Mouse (Mus musculus) forebrain, embryonic 11.5 days (tissue): ENCODE measurements around the gene Pde4d. TPM values are rescaled to one million over a fixed set of nuclear protein-coding genes. Genes with fewer than 3 reads are reported as not detected.

Experiments
- ATAC-seq: fragments of 200-750 bp; cut with Nextera tagmentation; replicated peaks from 2 replicates; pipeline ENCODE4 v1.8.0; 2017; ENCODE audit warnings: moderate TSS enrichment; ENCODE audit not compliant: low FRiP score
- DNase-seq: peaks from one replicate; pipeline ENCODE4 v3.0.0-alpha.2; 2017; ENCODE audit warnings: low spot score
- H3K27ac ChIP-seq: fragments of 300-500 bp; sonication (generic); 2 replicates; pipeline ENCODE4 v1.5.1; 2014; ENCODE audit warnings: low read depth, low read length
- H3K27me3 ChIP-seq: fragments of 300-500 bp; sonication (generic); 2 replicates; pipeline ENCODE4 v1.6.1; 2014; ENCODE audit warnings: mild to moderate bottlenecking, low read length, mixed read lengths; ENCODE audit not compliant: control insufficient read depth, insufficient read depth
- H3K36me3 ChIP-seq: fragments of 300-500 bp; sonication (generic); 2 replicates; pipeline ENCODE4 v1.6.1; 2014; ENCODE audit warnings: mild to moderate bottlenecking, low read length, moderate library complexity, mixed read lengths; ENCODE audit not compliant: control insufficient read depth, insufficient read depth
- H3K4me1 ChIP-seq: fragments of 300-500 bp; sonication (generic); replicated peaks from 2 replicates; pipeline ENCODE4 v1.6.1; 2014; ENCODE audit warnings: low read length, mixed read lengths; ENCODE audit not compliant: control insufficient read depth, insufficient read depth
- H3K4me2 ChIP-seq: fragments of 300-500 bp; sonication (generic); 2 replicates; pipeline ENCODE4 v1.6.1; 2014; ENCODE audit warnings: low read depth, mild to moderate bottlenecking, low read length, moderate library complexity, mixed read lengths; ENCODE audit not compliant: severe bottlenecking
- H3K4me3 ChIP-seq: fragments of 300-500 bp; sonication (generic); 2 replicates; pipeline ENCODE4 v1.5.1; 2014; ENCODE audit warnings: low read depth, low read length
- H3K9ac ChIP-seq: fragments of 300-500 bp; sonication (generic); 2 replicates; pipeline ENCODE4 v1.6.1; 2014; ENCODE audit warnings: low read length
- H3K9me3 ChIP-seq: fragments of 300-500 bp; sonication (generic); 2 replicates; pipeline ENCODE4 v1.6.1; 2016; ENCODE audit warnings: low read length, mixed read lengths; ENCODE audit not compliant: control insufficient read depth
- WGBS: fragments of 180-500 bp; shearing (Covaris S2); extraction: QIAGEN DNeasy Blood & Tissue Kit; methylation state at CpG from one replicate; pipeline ENCODE4 v1.1.7; 2014; 5-methylcytosine and 5-hydroxymethylcytosine counted together
- polyA plus RNA-seq: library from polyadenylated mRNA; unstranded; fragments of >200 nt; fragmentation: Nextera tagmentation; extraction: Ambion mirVana; gene quantifications from 2 replicates; pipeline ENCODE4 v1.2.1, GENCODE M21; 2014

Pde4d gene
- polyA plus RNA-seq, 1 experiment from 2014 or later: 11.9 TPM

DNA sequence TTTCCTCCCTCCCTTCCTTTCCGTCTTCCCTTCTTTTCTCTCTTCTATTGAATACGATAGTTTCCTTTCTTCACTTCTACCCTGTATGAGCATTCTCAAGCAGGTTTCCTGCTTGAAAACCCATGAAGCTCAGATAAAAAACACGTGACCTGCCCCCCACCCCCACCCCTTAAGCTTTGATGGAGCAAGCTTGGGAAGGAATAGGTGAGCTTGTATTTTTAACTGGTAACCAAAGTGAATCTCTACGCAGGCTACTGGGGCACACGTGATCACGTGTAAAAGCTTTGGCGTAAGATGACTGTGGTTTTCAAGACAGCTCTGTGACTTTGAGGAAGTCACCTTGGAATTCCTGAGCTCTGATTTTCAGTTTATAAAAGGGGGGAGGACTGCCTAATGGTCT is 1388.2 kb downstream of the Pde4d start:
- 92% methylated on average over 7 of the region's 7 CpGs for WGBS

GRCm38 (mm10) chr13:109840251-109840650 is 1390.5 kb downstream of the Pde4d start:
- Histone ChIP-seq H3K9ac (no peak overlapping the region), H3K27me3 (no peaks in the 10 kb centered on the region), H3K27ac (no peak overlapping the region), H3K4me2 (no peak overlapping the region), H3K9me3 (no peaks in the 10 kb centered on the region), H3K36me3 (no peaks in the 10 kb centered on the region), H3K4me3 (no peak overlapping the region), H3K4me1 (no peaks in the 10 kb centered on the region)
- WGBS: 16% methylated on average over 2 of the region's 2 CpGs
- ATAC-seq (no peak), DNase-seq (no peak)

More for the DNA sequence above, 1388.2 kb downstream of the Pde4d start:
- Histone ChIP-seq H3K4me3 (no peak overlapping the region), H3K4me1 (no peaks in the 10 kb centered on the region), H3K9me3 (no peaks in the 10 kb centered on the region), H3K4me2 (no peak overlapping the region), H3K27me3 (no peaks in the 10 kb centered on the region), H3K9ac (no peak overlapping the region), H3K27ac (no peak overlapping the region), H3K36me3 (no peaks in the 10 kb centered on the region)
- no peak for DNase-seq
- no peak for ATAC-seq

DNA sequence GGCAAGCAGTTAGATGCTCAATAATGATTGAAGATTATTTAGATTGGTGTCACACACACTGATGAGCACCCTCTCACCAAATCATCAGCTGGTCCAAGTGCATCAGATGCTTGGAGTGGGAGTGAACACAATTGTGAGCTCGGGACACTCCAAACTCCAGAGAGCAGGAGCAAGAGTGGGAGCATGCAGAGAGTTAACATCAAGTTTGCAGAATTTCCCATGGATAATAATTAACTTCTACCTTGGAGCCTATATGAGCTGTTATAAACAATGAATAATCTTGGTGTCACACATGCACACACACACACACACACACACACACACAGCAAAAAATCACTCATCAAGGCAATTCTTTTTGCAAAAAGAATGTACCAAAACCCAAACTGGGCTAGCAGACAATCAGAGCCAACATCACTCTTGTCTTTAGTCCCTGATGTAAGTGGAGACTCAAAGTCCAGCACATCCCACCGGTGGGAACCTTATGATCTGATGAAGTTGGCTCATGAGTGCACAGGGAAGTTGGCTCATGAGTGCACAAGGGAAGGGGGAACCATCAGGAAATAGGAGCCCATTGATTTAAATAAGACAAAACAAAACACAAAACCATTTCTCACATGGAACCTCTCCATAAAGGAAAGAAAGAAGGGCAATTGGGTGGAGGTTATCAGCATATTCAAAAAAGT is 1391.5 kb downstream of the Pde4d start:
- H3K4me2 ChIP-seq: no peak overlapping the region
- 93% methylated on average over 2 of the region's 2 CpGs for WGBS
- no peaks in the 10 kb centered on the region for H3K36me3 ChIP-seq
- no peak overlapping the region for H3K27ac ChIP-seq
- ATAC-seq (no peak), DNase-seq (no peak)
- no peaks in the 10 kb centered on the region for H3K27me3 ChIP-seq
- no peaks in the 10 kb centered on the region for H3K9me3 ChIP-seq
- H3K9ac ChIP-seq: no peak overlapping the region
- no peaks in the 10 kb centered on the region for H3K4me1 ChIP-seq
- H3K4me3 ChIP-seq: no peak overlapping the region

- Histone ChIP-seq H3K36me3 (no peaks in the 10 kb centered on the region), H3K9ac (no peak overlapping the region), H3K27me3 (no peaks in the 10 kb centered on the region), H3K4me1 (no peaks in the 10 kb centered on the region), H3K9me3 (no peaks in the 10 kb centered on the region), H3K4me2 (no peak overlapping the region), H3K4me3 (no peak overlapping the region), H3K27ac (no peak overlapping the region)
- 85% methylated on average over 2 of the region's 2 CpGs for WGBS
- no peak for DNase-seq
- no peak for ATAC-seq
Measured at GRCm38 (mm10) chr13:109842982-109843381, 1393.2 kb downstream of the Pde4d start.

- no peaks in the 10 kb centered on the region for H3K36me3 ChIP-seq
- H3K4me1 ChIP-seq: no peaks in the 10 kb centered on the region
- H3K9ac ChIP-seq: no peak overlapping the region
- ATAC-seq (no peak), DNase-seq (no peak)
- 92% methylated on average over 6 of the region's 6 CpGs for WGBS
- no peak overlapping the region for H3K4me2 ChIP-seq
- no peak overlapping the region for H3K27ac ChIP-seq
- no peaks in the 10 kb centered on the region for H3K27me3 ChIP-seq
- H3K4me3 ChIP-seq: no peak overlapping the region
- no peaks in the 10 kb centered on the region for H3K9me3 ChIP-seq
Measured at GRCm38 (mm10) chr13:109844828-109845227, 1395.1 kb downstream of the Pde4d start.

- H3K4me3 ChIP-seq: no peak overlapping the region
- no peak for ATAC-seq
- no peak for DNase-seq
- no peaks in the 10 kb centered on the region for H3K9me3 ChIP-seq
- no peaks in the 10 kb centered on the region for H3K36me3 ChIP-seq
- H3K27ac ChIP-seq: no peak overlapping the region
- H3K27me3 ChIP-seq: no peaks in the 10 kb centered on the region
- H3K4me2 ChIP-seq: no peak overlapping the region
- no peaks in the 10 kb centered on the region for H3K4me1 ChIP-seq
- no peak overlapping the region for H3K9ac ChIP-seq
- WGBS: 68% methylated on average over 1 of the region's 1 CpGs
Measured at GRCm38 (mm10) chr13:109863826-109864225, 1414.1 kb downstream of the Pde4d start.

DNA sequence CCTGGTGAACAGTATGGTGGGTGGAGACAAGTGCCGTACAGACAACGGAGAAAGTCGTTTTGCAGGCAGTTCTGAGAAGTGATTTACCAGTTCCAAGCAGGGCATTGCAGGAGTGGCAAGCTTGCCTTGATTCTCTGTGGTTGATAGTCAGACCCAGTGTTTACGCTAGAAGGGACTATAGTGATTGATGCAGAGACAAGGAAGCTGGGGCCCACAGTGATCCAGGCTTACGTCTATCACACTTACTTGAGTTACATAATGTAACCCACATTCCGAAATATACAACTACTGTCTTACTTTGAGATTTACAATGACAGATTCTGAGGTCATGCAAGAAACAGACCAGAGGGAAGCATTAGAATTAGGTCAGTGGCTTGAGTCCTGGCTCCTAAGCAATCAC is 1414.6 kb downstream of the Pde4d start:
- Histone ChIP-seq H3K4me3 (no peak overlapping the region), H3K4me2 (no peak overlapping the region), H3K36me3 (no peaks in the 10 kb centered on the region), H3K27me3 (no peaks in the 10 kb centered on the region), H3K4me1 (no peaks in the 10 kb centered on the region), H3K27ac (no peak overlapping the region), H3K9me3 (no peaks in the 10 kb centered on the region), H3K9ac (no peak overlapping the region)
- no peak for ATAC-seq
- 89% methylated on average over 6 of the region's 6 CpGs for WGBS
- no peak for DNase-seq

GRCm38 (mm10) chr13:109880392-109880791 is 1430.6 kb downstream of the Pde4d start:
- H3K36me3 ChIP-seq: no peaks in the 10 kb centered on the region
- 77% methylated on average over 8 of the region's 8 CpGs for WGBS
- no peaks in the 10 kb centered on the region for H3K9me3 ChIP-seq
- H3K9ac ChIP-seq: no peak overlapping the region
- DNase-seq: no peak
- H3K27me3 ChIP-seq: no peaks in the 10 kb centered on the region
- H3K4me1 ChIP-seq: no peaks in the 10 kb centered on the region
- H3K4me3 ChIP-seq: no peak overlapping the region
- no peak for ATAC-seq
- H3K4me2 ChIP-seq: no peak overlapping the region
- no peak overlapping the region for H3K27ac ChIP-seq

- H3K36me3 ChIP-seq: no peaks in the 10 kb centered on the region
- H3K9me3 ChIP-seq: no peaks in the 10 kb centered on the region
- ATAC-seq: no peak
- no peak overlapping the region for H3K4me2 ChIP-seq
- WGBS: 88% methylated on average over 11 of the region's 11 CpGs
- no peak overlapping the region for H3K9ac ChIP-seq
- no peak for DNase-seq
- no peaks in the 10 kb centered on the region for H3K4me1 ChIP-seq
- no peak overlapping the region for H3K4me3 ChIP-seq
- H3K27me3 ChIP-seq: no peaks in the 10 kb centered on the region
- no peak overlapping the region for H3K27ac ChIP-seq
Measured at GRCm38 (mm10) chr13:109881161-109881857, 1431.6 kb downstream of the Pde4d start.
